Mouse (Mus musculus) intestine, embryonic 14.5 days (tissue): ENCODE results near the gene Adnp. TPM values are rescaled to one million over a fixed set of nuclear protein-coding genes. Genes with fewer than 3 reads are reported as not detected.

Experiments
- ATAC-seq: fragments of 200-750 bp; cut with Nextera tagmentation; replicated peaks from 2 replicates; pipeline ENCODE4 v1.8.0; 2017; ENCODE audit warnings: low read depth, moderate number of reproducible peaks, moderate TSS enrichment, moderate library complexity; ENCODE audit not compliant: low FRiP score, low TSS enrichment
- DNase-seq: peaks from one replicate; pipeline ENCODE4 v3.0.0-alpha.2; 2018; ENCODE audit warnings: low spot score
- H3K27ac ChIP-seq: fragments of 300-500 bp; sonication (generic); 2 replicates; pipeline ENCODE4 v1.5.1; 2014; ENCODE audit warnings: low read depth, mild to moderate bottlenecking, control low read depth
- H3K27me3 ChIP-seq: fragments of 300-500 bp; sonication (generic); replicated peaks from 2 replicates; pipeline ENCODE4 v1.6.1; 2014; ENCODE audit warnings: low read length, control low read depth; ENCODE audit not compliant: control insufficient read depth, insufficient read depth
- H3K36me3 ChIP-seq: fragments of 300-500 bp; sonication (generic); 2 replicates; pipeline ENCODE4 v1.6.1; 2014; ENCODE audit warnings: low read length, control low read depth; ENCODE audit not compliant: control insufficient read depth, insufficient read depth
- H3K4me1 ChIP-seq: fragments of 300-500 bp; sonication (generic); replicated peaks from 2 replicates; pipeline ENCODE4 v1.6.1; 2014; ENCODE audit warnings: low read length, control low read depth, mixed read lengths; ENCODE audit not compliant: control insufficient read depth, insufficient read depth
- H3K4me2 ChIP-seq: fragments of 300-500 bp; sonication (generic); 2 replicates; pipeline ENCODE4 v1.6.1; 2014; ENCODE audit warnings: low read length
- H3K4me3 ChIP-seq: fragments of 300-500 bp; sonication (generic); 2 replicates; pipeline ENCODE4 v1.5.1; 2014; ENCODE audit warnings: low read depth, low read length, control low read depth, mixed read lengths
- H3K9ac ChIP-seq: fragments of 300-500 bp; sonication (generic); 2 replicates; pipeline ENCODE4 v1.6.1; 2014; ENCODE audit warnings: mild to moderate bottlenecking, low read length
- H3K9me3 ChIP-seq: fragments of 300-500 bp; sonication (generic); 2 replicates; pipeline ENCODE4 v1.6.1; 2016; ENCODE audit warnings: low read length, control low read depth; ENCODE audit not compliant: control insufficient read depth
- WGBS: fragments of 180-500 bp; shearing (Covaris S2); extraction: QIAGEN DNeasy Blood & Tissue Kit; methylation state at CpG from one replicate; pipeline ENCODE4 v1.1.7; 2014; 5-methylcytosine and 5-hydroxymethylcytosine counted together
- polyA plus RNA-seq: library from polyadenylated mRNA; unstranded; fragments of >200 nt; fragmentation: Nextera tagmentation; extraction: Ambion mirVana; gene quantifications from 2 replicates; pipeline ENCODE4 v1.2.1, GENCODE M21; 2014

Gene Adnp
- 3.1 and 3.2 TPM in 2 replicates for polyA plus RNA-seq

DNA sequence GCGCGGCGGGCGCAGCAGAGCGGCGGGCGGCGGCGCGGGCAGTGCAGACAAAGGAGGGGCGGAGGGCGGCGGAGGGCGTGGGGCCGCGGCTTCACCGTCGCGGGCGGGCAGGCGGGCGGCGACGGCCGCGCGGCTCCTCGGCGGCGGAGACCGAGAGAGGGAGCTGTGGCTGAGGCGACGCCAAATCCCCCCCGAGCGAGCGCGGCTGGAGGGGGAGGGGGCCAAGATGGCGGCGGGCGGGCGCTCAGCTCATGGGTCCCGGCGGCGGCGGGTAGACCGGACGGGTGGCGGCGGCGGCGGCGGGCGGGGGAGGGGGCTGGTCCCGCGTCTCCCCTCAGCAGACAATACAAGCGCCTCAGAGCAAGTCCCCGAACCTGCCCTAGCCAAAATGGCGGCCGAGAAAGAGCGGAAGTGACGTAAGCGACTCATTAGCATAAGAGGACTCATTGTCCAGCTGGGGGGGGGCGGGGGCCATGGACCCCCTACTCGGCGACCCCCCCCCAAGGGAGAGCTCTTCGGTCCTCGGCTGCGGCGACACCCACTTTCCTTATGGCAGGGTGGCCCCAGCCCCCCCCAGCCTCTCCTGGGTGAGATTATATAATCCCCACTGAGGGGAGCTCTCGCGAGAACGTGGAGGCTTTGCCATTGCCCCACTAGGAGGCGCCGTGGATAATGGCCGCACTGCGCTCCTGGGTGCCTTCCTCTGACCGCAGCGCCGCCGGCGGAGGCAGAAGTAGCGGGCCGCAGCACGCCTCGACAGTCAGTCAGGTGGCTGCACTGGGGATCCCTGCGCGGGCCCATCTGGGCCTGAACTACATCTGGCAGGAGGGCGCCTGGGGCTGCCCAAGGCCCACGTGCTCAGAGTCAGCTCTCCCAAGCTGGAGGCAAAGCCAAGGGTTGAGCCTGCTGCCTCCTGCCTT, at the start of gene Adnp:
Gene Adnp, minus strand, starts transcription at position 388 of the 920 bp plus-strand sequence.
- peak within 1 kb of the TSS; percentile 100 for H3K9ac ChIP-seq
- peaks cover 8% of the 10 kb centered on the region; the same call in 1 of the 2 replicates for H3K4me1 ChIP-seq
- peak within 1 kb of the TSS; percentile 99 for H3K27ac ChIP-seq
- no peaks in the 10 kb centered on the region for H3K9me3 ChIP-seq
- H3K36me3 ChIP-seq = peaks cover 51% of the 10 kb centered on the region
- peak within 1 kb of the TSS; percentile 99 for H3K4me3 ChIP-seq
- H3K27me3 ChIP-seq = no peaks in the 10 kb centered on the region
- ATAC-seq (peak; percentile 92), DNase-seq (peak; percentile 99)
- peak within 1 kb of the TSS; percentile 88 for H3K4me2 ChIP-seq
- WGBS = 1% methylated on average over 46 of the region's 89 CpGs

- no peak overlapping the region for H3K4me3 ChIP-seq
- H3K4me1 ChIP-seq = no peaks in the 10 kb centered on the region
- H3K4me2 ChIP-seq = no peak overlapping the region
- no peaks in the 10 kb centered on the region for H3K36me3 ChIP-seq
- ATAC-seq (no peak), DNase-seq (no peak)
- WGBS = 44% methylated on average over 3 of the region's 3 CpGs
- H3K9me3 ChIP-seq = no peaks in the 10 kb centered on the region
- no peak overlapping the region for H3K27ac ChIP-seq
- no peaks in the 10 kb centered on the region for H3K27me3 ChIP-seq
- H3K9ac ChIP-seq = no peak overlapping the region
Observed at GRCm38 (mm10) chr2:168256506-168256905, 49.6 kb upstream of the Adnp start.

DNA sequence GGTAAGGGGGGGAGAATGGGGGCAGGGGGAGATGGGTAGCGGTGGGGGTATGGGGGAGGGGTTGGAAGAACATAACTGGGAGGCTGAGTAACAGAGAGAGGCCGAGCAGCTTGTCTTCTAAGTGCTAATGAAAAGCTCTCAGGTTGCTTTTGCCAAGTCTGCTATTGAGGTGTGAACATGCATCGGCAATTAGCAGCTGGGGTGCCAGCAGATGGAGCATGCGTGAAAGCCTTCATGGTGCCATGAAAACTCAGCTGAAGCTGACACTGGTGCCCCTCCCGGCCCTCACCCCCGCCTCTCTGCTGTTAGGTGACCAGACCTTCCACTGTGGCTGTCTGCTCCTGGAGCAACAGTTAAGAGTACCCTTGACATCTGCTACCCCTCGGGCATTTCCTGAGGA, 46.9 kb upstream of the Adnp start:
- Histone ChIP-seq H3K27ac (no peak overlapping the region), H3K9me3 (no peaks in the 10 kb centered on the region), H3K9ac (no peak overlapping the region), H3K36me3 (no peaks in the 10 kb centered on the region), H3K4me2 (no peak overlapping the region), H3K4me3 (no peak overlapping the region), H3K4me1 (no peaks in the 10 kb centered on the region), H3K27me3 (no peaks in the 10 kb centered on the region)
- WGBS = 33% methylated on average over 7 of the region's 7 CpGs
- DNase-seq (no peak), ATAC-seq (no peak)

DNA sequence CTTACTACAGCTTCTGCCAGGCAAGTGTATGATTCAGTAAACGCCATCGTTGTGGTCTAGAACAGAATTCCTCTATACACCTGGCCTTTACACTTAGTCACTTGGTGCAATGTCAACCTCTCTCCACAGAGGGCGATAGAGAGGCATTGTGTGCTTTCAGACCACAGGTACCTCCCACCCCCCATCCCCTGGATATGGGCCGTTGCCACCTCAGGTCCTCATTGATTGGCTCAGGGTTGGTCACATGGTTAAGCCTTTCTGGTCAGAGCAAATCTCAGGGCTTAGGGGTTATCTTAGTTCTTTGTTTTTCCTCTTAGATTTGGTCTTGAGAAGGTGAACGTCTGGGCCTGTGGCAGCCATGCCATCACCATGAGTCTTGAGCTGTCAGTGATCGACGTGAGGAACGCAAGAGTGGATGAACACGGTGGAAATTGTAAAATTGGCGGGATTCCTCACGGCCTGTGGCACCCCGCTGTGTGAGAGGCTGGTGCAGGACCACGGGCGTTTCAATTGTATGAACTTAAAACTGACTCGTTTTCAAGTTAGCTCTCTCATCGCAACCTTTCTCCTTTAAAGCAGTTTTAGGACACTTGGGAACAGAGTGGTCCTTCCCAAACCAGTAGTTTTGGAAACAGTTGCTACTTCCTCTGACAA, 45.9 kb upstream of the Adnp start:
- 0 out of 2 replicates have a peak overlapping the region, but pooled peaks have one; percentile 20 for H3K4me2 ChIP-seq
- DNase-seq (peak; percentile 65), ATAC-seq (no peak; the same call in 1 of the 2 replicates)
- no peak overlapping the region for H3K4me3 ChIP-seq
- H3K27me3 ChIP-seq = no peaks in the 10 kb centered on the region
- H3K36me3 ChIP-seq = no peaks in the 10 kb centered on the region
- no peaks in the 10 kb centered on the region for H3K4me1 ChIP-seq
- H3K27ac ChIP-seq = no peak overlapping the region
- H3K9me3 ChIP-seq = no peaks in the 10 kb centered on the region
- WGBS = 14% methylated on average over 16 of the region's 16 CpGs
- H3K9ac ChIP-seq = no peak overlapping the region

GRCm38 (mm10) chr2:168250270-168250669, 43.4 kb upstream of the Adnp start:
- peak; percentile 97 for DNase-seq
- no peak overlapping the region for H3K9ac ChIP-seq
- 15% methylated on average over 8 of the region's 8 CpGs for WGBS
- H3K27me3 ChIP-seq = no peaks in the 10 kb centered on the region
- H3K4me3 ChIP-seq = no peak overlapping the region
- no peaks in the 10 kb centered on the region for H3K9me3 ChIP-seq
- no peak overlapping the region for H3K27ac ChIP-seq
- ATAC-seq = peak; percentile 58; the same call in 1 of the 2 replicates
- H3K4me1 ChIP-seq = no peaks in the 10 kb centered on the region
- no peak overlapping the region for H3K4me2 ChIP-seq
- no peaks in the 10 kb centered on the region for H3K36me3 ChIP-seq

- H3K27ac ChIP-seq = no peak overlapping the region
- H3K9me3 ChIP-seq = no peaks in the 10 kb centered on the region
- no peak for DNase-seq
- H3K9ac ChIP-seq = no peak overlapping the region
- no peaks in the 10 kb centered on the region for H3K4me1 ChIP-seq
- 41% methylated on average over 2 of the region's 2 CpGs for WGBS
- H3K27me3 ChIP-seq = no peaks in the 10 kb centered on the region
- no peak for ATAC-seq
- H3K4me3 ChIP-seq = no peak overlapping the region
- H3K4me2 ChIP-seq = no peak overlapping the region
- H3K36me3 ChIP-seq = no peaks in the 10 kb centered on the region
Observed at GRCm38 (mm10) chr2:168248856-168249245, 41.9 kb upstream of the Adnp start.

DNA sequence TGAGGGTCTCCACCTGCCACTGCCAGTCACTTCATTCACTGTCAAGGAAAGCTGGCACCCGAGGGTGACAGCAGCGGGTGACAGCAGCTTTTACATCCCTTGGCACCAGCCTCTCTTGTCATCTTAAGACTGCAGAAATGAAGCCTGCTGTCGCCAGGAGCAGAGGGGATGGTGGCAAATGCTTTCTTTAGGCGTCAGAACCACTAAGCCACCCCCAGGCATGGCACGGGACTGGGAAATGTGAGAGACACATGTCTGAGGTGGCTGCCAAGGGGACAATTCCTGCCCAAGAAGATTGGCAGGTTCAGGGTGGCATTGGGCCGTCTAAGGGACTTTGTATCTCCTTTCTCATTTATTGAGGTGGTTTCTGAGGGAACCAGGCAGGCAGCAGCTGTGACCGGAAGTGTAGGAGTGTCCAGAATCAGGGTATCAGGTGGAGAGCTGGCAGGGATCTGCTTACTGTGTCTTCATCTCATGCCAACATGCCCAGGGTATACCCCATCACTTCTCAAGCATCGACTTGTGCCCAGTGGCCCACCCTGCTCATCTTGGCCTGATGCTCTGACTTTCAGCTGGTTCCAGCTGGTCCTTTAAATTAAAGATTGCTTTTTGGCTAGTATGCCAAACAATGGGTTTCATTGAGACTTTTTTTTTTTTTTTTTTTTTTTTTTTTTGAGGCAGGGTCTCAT, 41.4 kb upstream of the Adnp start:
- no peaks in the 10 kb centered on the region for H3K27me3 ChIP-seq
- H3K4me1 ChIP-seq = no peaks in the 10 kb centered on the region
- no peaks in the 10 kb centered on the region for H3K36me3 ChIP-seq
- 80% methylated on average over 8 of the region's 8 CpGs for WGBS
- ATAC-seq (no peak), DNase-seq (no peak)
- H3K27ac ChIP-seq = no peak overlapping the region
- no peak overlapping the region for H3K9ac ChIP-seq
- H3K9me3 ChIP-seq = no peaks in the 10 kb centered on the region
- no peak overlapping the region for H3K4me3 ChIP-seq
- no peak overlapping the region for H3K4me2 ChIP-seq

GRCm38 (mm10) chr2:168245571-168245970, 38.7 kb upstream of the Adnp start:
- ATAC-seq (no peak), DNase-seq (no peak)
- Histone ChIP-seq H3K4me2 (no peak overlapping the region), H3K9me3 (no peaks in the 10 kb centered on the region), H3K4me1 (no peaks in the 10 kb centered on the region), H3K27me3 (0 out of 2 replicates have a peak, but pooled peaks cover 6% of the 10 kb centered on the region), H3K36me3 (no peaks in the 10 kb centered on the region), H3K9ac (no peak overlapping the region), H3K4me3 (no peak overlapping the region), H3K27ac (no peak overlapping the region)
- 35% methylated on average over 8 of the region's 8 CpGs for WGBS
